9 mouse cellular contexts compared by ENCODE assay signal in the genomic region with DNA sequence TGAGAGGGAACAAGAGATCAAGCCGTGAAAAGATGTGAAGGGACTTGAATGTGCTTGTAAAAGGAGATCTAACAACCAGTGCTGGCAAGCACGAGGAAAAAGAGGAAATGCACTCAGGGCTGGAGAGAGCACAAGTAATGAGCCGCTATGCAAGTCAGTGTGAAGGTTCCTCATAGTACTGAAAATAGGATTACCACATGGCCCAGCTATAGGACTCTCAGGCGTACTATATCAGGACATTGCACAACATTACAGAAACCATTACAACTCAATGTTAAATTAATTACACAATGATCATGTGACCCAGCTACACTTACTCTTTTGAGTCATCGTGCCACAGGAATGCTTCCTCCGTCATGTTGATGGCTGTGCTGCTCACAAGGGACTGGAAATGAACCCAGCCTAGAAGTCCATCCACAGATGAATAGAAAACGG.
A peak's percentile ranks its signal among the peaks of the same experiment; 100 is the strongest.
DNase-seq lines count a peak whose midpoint lies in the region; ATAC-seq lines count a peak whose summit lies in the region.
"Had no signal": no experiment of that assay in that cellular context is flagged by ENCODE, and none has a peak within 500 bp of the region (broad histone marks: within the 10 kb centered on the region; RNA-seq: fewer than 3 reads in every experiment).

No protein-coding gene starts in this region.

- H3K9me3 ChIP-seq in liver, embryonic 12.5 days (replicated peaks) = no peaks in the 10 kb centered on the region
- H3K9me3 ChIP-seq in liver, embryonic 15.5 days (replicated peaks) = no peaks in the 10 kb centered on the region
- H3K9me3 ChIP-seq in stomach, embryonic 16.5 days (replicated peaks; ENCODE audit: control insufficient read depth, low read length) = no peaks in the 10 kb centered on the region
- H3K9me3 ChIP-seq in forebrain, embryonic 13.5 days (replicated peaks) = no peaks in the 10 kb centered on the region

- H3K4me2 ChIP-seq in liver, embryonic 12.5 days = no peak overlapping the region
- H3K4me2 ChIP-seq in liver, embryonic 15.5 days = no peak overlapping the region
- H3K4me2 ChIP-seq in stomach, embryonic 16.5 days (ENCODE audit: low read depth, low read length) = no peak overlapping the region
- H3K4me2 ChIP-seq in forebrain, embryonic 13.5 days = no peak overlapping the region

- H3K9ac ChIP-seq in liver, embryonic 12.5 days = no peak overlapping the region
- H3K9ac ChIP-seq in liver, embryonic 15.5 days = no peak overlapping the region
- no peak overlapping the region for H3K9ac ChIP-seq in stomach, embryonic 16.5 days (ENCODE audit: low read length)
- H3K9ac ChIP-seq in forebrain, embryonic 13.5 days = no peak overlapping the region

- DNase-seq in gastrocnemius, adult 18-20 months (ENCODE audit: low spot score) = peak; percentile 22
- DNase-seq in gastrocnemius, postnatal 10 days = no peak
- no peak for DNase-seq in liver
- no peak for DNase-seq in frontal cortex, postnatal 25 days (ENCODE audit: low spot score in 2 of 2)

- H3K27ac ChIP-seq in liver, embryonic 12.5 days = no peak overlapping the region
- no peak overlapping the region for H3K27ac ChIP-seq in liver, embryonic 15.5 days (replicated peaks)
- H3K27ac ChIP-seq in stomach, embryonic 16.5 days (ENCODE audit: low read length) = no peak overlapping the region
- H3K27ac ChIP-seq in forebrain, embryonic 13.5 days = no peak overlapping the region

- H3K27me3 ChIP-seq in liver, embryonic 12.5 days (replicated peaks) = no peaks in the 10 kb centered on the region
- H3K27me3 ChIP-seq in liver, embryonic 15.5 days = no peaks in the 10 kb centered on the region
- H3K27me3 ChIP-seq in stomach, embryonic 16.5 days (ENCODE audit: control insufficient read depth, insufficient read depth, low read length) = no peaks in the 10 kb centered on the region
- H3K27me3 ChIP-seq in forebrain, embryonic 13.5 days = no peaks in the 10 kb centered on the region

- H3K4me1 ChIP-seq in liver, embryonic 12.5 days = peaks cover 9% of the 10 kb centered on the region
- peaks cover 6% of the 10 kb centered on the region; the same call in 1 of the 2 replicates for H3K4me1 ChIP-seq in liver, embryonic 15.5 days (replicated peaks)
- peaks cover 4% of the 10 kb centered on the region for H3K4me1 ChIP-seq in stomach, embryonic 16.5 days (ENCODE audit: control insufficient read depth, insufficient read depth, low read length)
- no peaks in the 10 kb centered on the region for H3K4me1 ChIP-seq in forebrain, embryonic 13.5 days

- 38% methylated on average over 7 of the region's 7 CpGs for WGBS in liver, embryonic 12.5 days (ENCODE audit: insufficient replicate concordance)
- WGBS in liver, embryonic 15.5 days (ENCODE audit: insufficient replicate concordance) = 32% methylated on average over 7 of the region's 7 CpGs
- WGBS in stomach, embryonic 16.5 days = 63% methylated on average over 7 of the region's 7 CpGs
- WGBS in forebrain, embryonic 13.5 days = 81% methylated on average over 7 of the region's 7 CpGs

- ATAC-seq in liver, embryonic 12.5 days = peak; percentile 40; the same call in 1 of the 2 replicates
- ATAC-seq in liver, embryonic 15.5 days (ENCODE audit: insufficient read depth) = peak; percentile 37; the same call in 1 of the 2 replicates
- ATAC-seq in stomach, embryonic 16.5 days (ENCODE audit: insufficient read depth, low FRiP score) = peak; percentile 38; the same call in 1 of the 2 replicates
- ATAC-seq in forebrain, embryonic 13.5 days = no peak
- ATAC-seq: CD4-positive, CD25-positive, alpha-beta regulatory T cell, adult 4 months had no signal

- no peak overlapping the region for H3K4me3 ChIP-seq in liver, embryonic 12.5 days
- H3K4me3 ChIP-seq in liver, embryonic 15.5 days (replicated peaks) = no peak overlapping the region
- no peak overlapping the region for H3K4me3 ChIP-seq in stomach, embryonic 16.5 days (replicated peaks; ENCODE audit: low read length)
- no peak overlapping the region for H3K4me3 ChIP-seq in forebrain, embryonic 13.5 days

- H3K36me3 ChIP-seq in liver, embryonic 12.5 days = no peaks in the 10 kb centered on the region
- H3K36me3 ChIP-seq in liver, embryonic 15.5 days (replicated peaks) = no peaks in the 10 kb centered on the region
- no peaks in the 10 kb centered on the region for H3K36me3 ChIP-seq in stomach, embryonic 16.5 days (ENCODE audit: control insufficient read depth, insufficient read depth, low read length)
- no peaks in the 10 kb centered on the region for H3K36me3 ChIP-seq in forebrain, embryonic 13.5 days (ENCODE audit: poor library complexity, severe bottlenecking)
